Mouse (Mus musculus): Measurements from ENCODE around the gene Eomes.

DNA sequence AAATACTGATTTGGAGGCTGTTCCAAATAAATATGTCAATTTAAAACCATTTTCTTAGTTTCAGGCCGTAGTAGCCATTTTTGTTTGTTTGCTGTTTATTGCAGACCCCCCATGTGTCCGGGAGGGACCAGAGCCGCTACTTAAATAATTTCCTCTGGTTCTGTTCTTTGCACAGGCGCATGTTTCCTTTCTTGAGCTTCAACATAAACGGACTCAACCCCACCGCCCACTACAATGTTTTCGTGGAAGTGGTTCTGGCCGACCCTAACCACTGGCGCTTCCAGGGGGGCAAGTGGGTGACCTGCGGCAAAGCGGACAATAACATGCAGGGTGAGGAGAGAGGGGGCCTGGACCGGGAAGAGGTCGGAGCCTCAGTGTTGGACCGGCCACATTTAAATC lies 2.3 kb downstream of the Eomes start:
- TF ChIP-seq CTCF (IDR thresholded peaks at IDR 0.05; ENCODE audit: low read depth), result no peak
- no peak for TF ChIP-seq EP300 (IDR thresholded peaks at IDR 0.05; ENCODE audit: low read depth)
